Mouse (Mus musculus) frontal cortex, adult (tissue): Measurements from ENCODE around the gene Pbx1.

ENCODE experiments used
- ATAC-seq: cut with Nextera tagmentation; 2 replicates; pipeline ENCODE4 v1.9.2; 2017; ENCODE audit warnings: mild to moderate bottlenecking, moderate library complexity, mixed read lengths; ENCODE audit not compliant: low TSS enrichment

Pbx1 gene

DNA sequence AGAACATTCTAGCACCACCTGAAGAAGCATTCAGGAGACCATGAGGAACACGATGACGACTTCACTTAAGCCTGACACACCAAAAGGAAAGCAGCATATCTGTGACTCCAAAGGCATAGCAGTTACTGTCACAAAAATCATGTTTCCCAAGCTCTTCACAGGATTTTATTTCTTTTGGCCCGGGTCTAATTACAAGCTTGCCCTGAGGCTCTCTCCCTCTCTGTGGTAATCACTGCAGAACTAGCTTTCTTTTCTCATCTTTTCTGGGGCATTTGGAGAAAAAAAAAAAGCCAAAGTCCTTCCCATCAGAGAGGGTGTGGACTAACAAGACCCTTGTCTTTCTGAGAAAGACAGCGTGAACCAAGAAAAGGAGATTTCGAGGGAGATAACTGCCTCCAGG lies 87.8 kb downstream of the Pbx1 start:
- no peak for ATAC-seq

DNA sequence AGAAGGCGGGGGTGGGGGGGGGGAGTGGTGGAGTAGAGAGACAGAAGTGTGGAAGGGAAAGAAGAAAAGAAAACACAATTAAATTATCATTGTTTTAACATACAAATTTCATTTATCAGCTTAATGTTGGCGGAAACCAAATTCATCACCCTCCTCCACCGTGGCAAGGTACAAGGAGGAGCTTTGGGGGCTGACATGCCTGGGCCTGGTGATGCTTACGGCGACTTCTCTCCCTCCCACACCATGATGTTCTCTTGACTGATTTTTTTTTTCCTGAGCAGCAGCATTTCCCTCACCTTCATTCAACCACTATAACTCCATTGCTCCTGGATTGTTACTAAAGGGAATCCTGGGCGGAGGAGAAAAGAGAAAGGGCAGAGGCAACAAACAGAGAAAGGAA lies 89.8 kb downstream of the Pbx1 start:
- peak; percentile 48 for ATAC-seq

DNA sequence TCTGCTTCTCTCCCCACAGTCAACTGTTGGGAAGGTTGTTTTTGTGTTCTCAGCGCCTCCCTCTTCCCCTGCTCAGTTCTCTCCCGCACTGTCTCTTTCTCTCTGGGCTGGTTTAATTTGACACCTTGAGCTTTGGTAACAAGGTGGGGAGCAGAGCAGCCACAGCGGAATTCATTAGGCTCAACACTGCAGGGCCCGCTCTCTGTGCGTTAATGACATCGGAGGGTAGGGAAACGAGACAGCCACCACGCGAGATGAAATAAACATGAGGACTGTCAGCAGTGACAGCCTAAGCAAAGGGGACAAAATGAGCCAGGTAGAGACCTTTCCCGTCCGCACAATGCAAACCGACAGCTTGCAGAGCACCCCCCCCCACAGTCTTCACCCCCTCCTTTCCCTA lies 90.2 kb downstream of the Pbx1 start:
- ATAC-seq = peak; percentile 40

DNA sequence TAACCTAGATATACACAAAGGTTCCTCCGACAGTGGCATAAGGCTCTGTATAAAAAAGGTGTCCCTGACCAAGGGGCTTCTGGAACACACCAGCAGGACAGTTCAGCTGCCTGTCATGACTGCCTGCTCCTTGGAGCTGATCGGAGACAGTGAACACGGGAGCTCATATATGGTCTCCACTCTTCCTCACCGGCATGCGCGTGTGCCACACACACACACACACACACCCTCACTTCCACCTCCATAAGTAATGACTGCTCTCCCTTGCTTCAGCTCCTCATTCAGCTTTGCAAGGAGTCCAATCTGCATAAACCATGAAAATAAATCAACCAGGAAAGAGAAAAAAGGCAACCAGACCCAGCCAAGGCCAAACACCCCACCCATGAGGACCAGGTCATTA lies 90.7 kb downstream of the Pbx1 start:
- peak; percentile 36; the same call in 1 of the 2 replicates for ATAC-seq

DNA sequence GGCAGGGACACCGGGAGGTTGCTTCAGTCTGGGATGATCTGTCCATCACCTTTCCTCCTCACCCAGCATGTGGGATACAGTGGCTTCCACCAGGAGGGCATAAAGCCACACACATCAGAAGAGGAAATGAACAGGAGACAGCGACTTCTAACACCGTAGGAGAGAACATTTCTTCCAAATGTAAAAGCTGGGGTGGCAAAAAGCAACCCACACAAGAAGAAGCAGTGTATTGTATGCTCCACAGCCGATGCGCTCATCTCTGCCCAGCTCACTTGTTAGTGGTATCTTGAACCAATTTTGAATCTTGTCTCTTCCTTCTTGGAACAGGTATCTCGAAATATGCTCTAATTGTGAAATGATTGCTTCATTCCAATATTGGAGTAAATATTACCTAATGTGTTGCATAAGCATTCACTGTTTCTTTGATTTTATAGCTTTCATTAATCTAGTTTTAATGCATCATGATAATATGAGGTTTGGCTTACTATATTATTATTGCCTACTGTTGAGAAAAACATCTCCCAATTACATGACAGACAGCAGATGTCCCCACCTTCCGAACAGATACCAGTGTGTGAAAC lies 95.7 kb downstream of the Pbx1 start:
- peak; percentile 86 for ATAC-seq

DNA sequence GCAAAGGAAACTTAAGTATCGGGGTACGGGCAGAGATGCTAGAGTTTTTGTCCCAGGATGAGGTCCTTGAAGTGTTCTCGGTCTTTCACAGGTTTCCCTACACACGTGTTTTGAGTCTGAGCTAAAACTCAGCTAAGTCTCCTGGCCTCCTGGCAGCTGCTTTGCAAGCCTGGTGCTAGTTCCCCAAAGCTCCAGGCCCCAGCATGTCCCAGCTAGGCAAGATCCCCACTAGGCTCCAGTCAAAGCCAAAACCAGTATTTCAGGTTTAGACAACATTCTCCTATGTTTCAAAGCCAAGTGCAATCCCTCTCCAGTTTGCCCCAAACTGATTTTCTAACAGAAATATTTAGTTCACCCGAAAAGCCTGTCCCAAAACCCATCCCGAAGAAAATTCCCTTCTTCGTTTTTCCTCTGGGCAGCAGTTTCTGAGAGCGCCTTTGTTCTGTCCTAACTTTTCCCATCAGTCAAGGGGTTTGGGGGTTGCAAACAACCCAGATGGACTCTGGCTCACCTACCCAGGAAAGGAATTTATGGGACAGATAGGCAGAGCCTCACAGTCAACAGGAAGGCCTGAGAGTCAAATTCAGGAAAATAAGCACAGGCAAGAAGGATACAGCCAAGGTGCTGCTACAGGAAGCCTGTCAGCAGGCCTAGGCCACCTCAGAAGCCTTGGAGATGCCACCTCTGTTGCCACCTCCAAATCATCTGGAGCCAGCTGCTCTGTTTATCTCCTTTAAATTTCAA lies 97.1 kb downstream of the Pbx1 start:
- no peak for ATAC-seq

DNA sequence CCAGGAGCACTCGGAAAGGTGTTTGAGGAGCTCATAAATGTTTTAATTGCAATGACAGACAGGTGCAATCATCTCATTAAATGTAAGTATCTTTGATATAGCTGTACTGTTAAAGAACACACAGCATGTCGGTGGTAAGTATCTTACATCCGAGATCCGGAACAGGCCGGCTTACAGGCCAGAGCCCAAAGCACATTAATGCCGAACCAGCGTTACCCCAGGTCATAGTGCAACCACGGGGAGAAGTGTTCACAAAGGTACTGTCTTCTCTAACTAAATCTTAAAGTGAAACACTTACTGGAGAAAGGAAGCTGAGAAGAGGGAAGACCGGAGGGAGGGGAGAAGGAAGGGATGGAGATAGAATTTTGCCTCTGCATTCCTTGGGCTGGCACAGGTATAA lies 100.0 kb downstream of the Pbx1 start:
- no peak for ATAC-seq

DNA sequence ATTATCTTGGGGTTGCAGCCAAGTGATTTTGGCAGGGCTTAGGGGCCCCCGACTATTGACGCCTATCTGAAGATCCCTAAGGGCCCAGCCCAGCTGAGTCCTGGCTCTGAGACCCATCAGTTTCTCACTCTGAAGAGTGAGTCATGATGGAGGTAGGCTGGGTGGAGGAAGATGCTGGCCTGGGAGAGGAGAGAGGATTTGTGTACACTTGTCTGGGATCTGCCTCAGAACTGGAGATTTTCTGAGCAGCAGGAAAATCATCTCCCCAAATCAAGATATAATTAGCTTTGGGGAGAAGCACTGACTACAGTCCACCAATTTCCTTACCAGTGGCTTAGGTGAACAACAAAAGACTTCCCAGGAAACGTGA lies 103.8 kb downstream of the Pbx1 start:
- peak; percentile 88 for ATAC-seq

DNA sequence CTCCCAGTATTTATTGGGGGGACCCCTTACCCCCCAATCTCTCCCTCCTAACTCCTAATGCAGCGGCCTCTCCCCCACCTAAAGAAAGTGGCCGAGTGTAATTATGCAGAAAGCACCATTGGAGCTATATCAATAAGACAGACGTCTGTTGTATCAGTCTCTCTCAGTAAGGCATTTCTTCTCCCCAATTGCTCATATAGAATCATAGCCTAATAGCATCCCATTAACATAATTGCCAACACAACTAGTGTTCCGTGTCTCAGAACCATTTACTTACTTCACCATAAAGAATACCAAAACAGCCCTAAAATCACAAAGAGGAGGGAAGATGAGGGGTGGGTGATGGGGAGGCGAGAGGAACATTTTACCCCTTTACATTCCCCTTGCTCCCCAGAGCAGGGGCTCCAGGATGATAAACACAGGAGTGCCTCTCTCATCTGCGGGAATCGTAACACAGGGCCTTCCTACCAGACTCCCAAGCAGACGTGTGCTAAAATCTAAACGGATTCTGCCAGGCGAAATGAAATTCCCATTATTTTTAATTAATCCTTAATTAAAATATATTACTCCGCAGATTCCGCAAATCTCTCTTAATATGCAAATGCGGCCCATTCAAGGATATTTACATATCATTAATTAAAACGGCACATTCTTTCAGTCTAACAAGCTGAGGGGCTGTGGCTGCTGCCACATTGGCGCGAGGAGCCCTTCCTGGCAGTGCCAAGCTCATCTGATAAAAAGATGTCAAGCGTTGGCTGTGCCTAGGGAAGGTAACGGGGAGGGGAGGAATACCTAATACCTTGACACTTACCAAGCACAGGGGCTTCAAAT lies 104.5 kb downstream of the Pbx1 start:
- ATAC-seq = no peak

DNA sequence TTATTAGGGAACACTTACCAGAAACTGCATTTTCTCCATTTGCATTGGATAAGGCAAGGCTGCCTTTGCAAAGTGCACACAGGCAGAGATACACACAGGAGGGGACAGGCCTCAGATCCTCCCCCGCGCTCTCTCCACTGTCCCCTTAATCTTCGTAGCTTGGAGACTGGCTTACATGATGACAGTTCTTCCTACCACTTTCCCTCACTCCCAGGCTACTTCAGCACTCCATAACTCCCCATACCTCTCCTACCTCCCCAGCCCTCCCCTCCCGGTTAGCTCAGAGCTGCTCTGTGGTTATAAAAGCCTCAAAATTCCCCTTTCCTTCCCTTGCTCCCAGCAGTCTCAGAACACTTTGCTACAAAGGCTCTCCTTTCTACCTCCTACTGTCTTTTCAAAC lies 106.3 kb downstream of the Pbx1 start:
- peak; percentile 69 for ATAC-seq

DNA sequence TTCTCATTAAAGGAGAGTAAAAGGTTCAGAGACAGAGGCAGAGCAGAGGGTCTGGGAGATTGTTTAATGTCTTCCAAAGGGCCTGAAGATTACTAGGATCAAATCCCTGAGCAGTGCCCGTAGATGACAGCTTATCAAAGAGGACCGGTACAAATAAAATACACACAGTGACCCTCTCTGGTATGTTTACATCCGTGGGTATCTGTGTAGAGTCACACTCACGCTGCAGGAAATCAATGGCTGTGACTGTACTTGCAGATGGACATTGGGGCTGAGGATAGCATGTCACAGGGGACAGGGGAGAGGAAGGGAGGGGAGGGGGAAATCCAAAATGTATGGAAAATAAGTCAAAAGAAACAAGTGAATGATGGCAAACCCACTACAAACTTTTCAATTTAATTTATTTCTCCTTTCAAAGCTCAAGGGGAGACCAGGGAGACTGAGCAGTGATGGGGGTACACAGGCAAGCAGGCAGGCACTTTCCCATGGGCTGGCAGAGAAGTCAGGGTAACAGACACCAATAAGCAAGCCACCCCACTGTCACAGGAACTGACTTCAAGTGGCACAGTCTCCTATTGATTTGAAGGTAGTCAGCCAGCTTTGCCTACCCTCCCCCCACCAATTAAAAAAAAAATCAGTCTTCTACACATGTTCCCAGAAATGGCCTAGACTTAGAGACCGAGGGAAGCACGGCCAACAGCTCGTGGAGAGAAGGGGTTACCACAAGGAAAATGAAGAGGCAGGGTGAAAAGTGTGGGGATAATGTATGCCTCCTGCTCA lies 107.6 kb downstream of the Pbx1 start:
- ATAC-seq = no peak

DNA sequence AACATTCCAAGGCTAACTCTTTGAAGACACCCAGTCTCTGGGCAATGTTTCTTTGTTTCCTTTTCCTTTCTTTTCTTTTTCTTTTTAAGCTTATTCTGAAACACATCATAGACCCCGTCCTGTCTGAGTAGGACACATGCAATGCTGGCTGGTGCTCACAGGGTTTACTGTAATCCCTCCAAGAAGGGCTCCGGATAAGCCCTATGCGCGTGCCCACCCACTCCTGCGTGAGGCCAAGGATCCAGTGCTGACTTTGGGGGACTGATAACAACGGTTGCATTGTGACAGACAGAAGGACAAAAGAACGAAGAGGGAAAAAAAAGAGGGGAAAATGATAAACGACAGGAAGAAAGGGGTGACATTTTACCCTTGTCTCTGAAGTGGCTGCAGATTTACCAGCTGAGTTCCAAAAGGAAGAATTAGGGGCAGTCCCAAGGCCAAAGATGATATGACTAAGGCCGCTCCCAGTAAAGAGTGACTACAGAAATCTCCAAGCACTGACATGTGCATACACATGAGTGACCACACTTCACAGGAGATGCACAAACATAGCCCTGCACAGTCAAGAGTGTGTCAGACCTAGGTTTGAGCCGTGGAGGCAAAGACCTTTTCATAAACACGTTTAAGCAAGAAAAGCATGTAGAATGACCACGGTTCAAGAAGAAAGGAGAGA lies 108.5 kb downstream of the Pbx1 start:
- no peak for ATAC-seq

DNA sequence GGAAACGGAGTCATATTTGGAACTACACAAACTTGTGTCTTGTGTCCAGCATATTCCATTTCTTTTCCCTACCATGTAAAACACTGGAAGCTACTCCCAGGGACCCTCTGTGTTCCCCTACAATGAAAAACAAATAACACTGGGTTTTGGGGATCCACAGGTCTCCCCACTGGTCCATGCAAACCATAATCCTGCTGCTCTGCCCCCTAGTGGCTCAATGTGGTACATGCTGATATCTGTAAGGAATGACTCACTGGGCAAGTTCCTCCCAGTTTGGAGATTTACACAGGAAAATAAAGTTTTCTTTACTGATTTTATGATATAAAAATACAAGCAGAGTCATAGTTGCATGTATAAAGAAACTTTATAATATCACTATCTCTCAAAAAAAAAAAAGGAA lies 109.2 kb downstream of the Pbx1 start:
- no peak for ATAC-seq

DNA sequence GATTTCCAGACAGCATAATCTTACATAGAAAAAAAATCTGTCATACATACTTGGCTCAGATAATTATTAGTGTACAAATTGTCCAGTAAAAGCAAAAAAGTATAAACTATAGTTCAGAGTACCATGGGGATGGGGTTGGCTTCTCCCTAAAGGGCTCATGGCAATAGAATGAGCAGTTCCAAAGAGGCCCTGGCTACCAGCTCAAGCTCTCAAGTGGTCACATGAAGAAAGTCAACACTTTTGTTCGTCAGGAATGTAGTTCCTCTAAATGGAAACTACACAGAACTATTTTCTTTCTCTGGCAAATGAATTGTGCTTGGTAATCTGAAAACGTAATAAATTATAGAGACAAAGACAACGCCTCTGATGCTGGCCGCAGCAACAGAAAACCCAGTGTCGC lies 112.4 kb downstream of the Pbx1 start:
- ATAC-seq = no peak

DNA sequence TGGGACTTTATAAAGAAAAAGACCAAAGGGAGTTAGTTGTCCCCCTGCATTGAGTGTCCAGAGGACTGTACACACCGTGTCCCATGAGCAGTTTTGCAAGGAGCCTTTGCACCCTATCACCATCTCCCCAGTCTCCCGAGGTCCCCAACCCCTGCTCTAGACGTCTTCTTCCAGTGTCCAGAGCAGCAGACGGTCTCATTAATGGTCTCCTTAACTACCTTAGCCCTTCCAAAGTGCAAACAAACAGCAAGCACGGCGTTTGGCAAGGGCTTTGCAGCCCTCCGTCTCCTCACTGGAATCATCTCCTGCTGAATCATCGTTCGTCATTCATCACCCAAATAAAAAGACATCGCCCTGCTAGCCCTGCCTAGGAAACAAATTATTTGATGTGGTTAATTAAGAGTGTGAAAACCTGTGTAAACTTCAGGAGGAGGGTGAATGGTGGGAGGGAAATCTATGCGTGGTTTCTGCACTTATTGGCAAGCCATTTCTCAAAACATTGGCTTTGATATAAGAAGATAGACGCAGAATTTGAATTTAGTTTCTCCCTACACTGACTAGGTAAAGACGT lies 113.1 kb downstream of the Pbx1 start:
- ATAC-seq = no peak

DNA sequence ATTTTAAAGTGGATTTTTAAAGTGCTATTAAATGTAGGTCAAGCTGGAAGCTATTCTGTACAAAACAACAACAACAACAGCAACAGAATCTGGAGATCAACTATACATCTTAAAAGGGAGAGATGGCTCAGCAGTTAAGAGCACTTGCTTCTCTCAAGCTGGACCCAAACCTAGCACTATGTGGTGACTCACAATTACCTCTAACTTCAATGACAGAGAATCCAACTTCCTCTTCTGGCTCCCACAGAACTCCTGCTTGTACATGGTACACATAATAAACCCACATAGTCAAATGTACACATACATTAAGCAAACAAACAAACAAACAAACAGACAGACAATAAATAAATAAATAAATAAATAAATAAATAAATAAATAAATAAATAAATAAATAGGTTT lies 118.3 kb downstream of the Pbx1 start:
- ATAC-seq = no peak

DNA sequence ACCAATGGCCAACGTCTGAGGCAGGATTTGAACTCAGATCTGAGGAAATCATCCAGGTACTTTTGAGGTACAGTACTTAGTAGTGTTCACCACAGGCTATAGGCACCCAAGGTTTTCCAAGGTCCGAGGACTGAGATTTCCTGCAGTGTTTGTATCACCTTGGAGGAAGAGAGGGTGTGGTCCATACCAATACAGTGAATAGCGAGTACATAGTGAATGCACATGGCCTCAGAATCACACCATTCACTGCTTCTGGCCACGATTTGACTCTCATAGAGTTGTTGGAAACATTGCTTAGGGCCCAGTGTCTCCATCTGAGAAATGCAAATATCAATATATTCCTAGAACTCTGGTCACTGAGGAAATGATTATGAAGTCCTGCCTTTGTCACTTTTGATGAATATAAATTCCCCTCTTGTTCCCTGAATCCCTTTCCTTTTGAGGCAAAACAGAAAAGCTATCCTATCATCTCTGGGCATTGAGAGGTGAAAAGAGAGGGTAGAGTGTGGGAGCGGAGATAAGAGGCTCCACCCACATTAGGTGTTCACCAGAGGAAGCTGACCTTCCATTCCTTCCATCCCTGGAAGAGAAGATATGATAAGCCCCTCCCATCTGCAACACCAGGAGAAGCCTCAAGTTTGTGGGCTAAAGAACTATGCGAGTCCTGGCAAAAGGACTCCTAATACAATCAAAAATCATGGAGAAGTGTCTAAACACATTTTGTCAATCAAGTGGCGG lies 119.2 kb downstream of the Pbx1 start:
- no peak for ATAC-seq

DNA sequence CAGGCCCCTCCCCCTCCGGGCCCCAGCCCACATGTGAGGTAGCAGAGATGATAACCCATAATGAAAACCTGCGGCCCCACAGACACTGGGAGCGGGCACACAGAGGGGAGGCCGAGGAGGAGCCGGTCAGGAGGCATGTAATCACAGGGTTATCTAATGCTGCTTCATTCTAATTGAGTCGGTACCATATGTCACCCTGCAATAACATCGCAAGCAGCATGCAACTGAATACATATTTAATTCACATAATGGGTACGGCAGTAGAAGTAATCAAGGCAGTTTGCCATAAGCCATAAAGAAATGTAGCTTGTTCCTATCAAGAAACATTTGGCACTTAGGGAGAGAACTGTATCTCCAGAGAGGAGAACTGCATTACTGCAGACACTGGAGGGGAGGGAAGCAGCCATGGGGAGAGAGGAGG lies 123.0 kb downstream of the Pbx1 start:
- peak; percentile 64 for ATAC-seq

DNA sequence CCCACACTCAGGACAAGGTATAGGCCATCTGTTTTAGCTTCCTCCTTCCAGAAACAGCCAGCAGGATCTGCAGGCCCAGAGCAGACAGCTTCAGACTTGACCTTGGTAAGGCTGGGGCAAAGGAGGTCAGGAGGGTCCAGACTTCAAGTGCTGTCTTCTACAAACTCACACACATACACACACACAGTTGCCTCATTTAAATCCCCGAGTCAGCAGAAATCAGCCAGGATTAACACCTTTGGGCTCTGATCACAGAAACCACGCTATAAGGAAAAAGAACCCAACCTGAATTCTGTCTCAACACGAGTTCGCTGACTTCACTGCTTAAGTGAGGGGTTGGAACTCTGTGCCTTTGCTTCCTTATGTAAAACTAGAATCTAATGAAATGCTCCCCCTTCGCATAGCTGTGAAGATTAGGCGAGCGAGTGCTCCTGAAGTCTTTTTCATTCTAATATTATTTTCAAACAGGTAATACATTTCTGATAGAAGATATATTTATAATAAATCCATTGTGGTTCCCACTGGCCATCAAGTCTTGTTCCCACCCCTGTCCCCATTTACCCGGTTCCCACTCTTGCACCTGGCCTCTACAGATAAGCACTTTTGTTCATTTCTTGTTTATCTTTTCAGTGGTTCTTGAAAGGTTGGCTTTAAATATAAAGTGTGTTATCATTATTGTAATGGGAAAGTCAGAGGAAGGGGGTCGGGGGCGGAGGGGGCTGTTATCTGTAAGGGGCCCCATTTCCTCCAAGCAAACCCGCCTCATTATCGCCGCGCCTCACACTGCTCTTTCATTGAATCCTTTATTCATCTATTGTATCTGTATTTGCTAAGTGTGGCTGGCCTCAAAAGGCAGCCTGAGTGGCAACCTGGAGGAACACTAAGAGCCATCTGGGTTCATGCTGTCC lies 124.5 kb downstream of the Pbx1 start:
- no peak for ATAC-seq

DNA sequence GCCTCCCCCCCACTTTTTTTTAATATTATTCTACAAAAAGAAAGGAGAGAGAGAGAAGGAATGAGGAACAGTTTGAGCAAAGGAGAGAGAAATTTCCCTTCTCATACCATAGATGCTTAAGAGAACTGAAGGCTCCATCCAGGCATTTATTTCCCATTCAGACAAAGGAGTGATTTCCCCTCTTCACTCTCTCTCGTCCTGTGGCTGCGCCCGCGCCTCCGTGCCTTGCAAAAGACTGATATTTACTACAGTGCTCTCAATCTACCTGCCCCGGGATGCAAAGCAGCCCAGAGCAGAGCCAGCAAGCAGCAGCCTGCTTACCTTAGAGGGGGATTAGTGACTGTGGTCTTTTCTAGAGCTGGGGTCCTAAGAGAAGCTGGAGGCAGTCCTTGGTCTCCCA lies 131.6 kb downstream of the Pbx1 start:
- ATAC-seq = no peak
